Mouse (Mus musculus): ENCODE measurements at regions not wholly inside any gene's neighbourhood (a gene's known extent, or its start where the extent isn't known, plus 50 kb on each side); places are given as distances from the start of the nearest gene placed in this dataset.

DNA sequence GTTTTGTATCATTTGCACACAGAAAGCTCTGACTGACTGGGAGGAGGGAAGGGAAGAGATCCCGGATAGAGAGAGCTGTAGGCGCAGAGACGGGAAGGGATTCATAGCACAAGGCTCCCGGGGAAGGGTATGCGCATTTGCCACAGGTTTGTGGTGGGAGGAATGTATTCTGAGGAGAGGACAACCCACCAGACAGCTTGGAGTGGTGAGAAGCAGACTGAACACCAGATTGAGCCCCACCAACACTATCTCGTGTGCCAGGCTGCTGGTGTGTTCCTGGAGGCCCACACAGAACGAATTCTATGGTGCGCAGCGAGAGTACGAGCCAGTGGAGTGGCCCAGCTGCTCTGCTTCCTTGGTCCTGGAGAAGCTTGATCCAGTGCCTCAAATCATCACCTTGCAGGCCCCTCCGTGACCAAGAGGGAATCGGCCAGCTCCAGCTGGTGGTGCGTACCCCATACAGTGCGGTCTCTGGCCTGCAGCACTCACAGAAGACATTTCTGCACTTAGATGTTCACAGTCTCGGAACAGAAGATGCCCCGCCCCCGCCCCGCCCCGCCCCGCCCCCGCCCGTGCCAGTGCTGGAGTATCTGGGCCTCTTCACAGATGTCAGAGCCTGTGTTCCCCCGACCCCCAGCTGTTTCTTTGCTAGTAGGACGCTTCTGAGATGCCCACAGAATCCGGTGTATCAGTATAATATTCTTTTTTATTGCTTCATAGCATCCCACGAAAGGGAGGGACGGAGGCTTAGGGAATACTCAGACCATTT lies 92.8 kb upstream of the Tmem189 start:
- DNase-seq (ENCODE audit: low read depth, low spot score): no peak

DNA sequence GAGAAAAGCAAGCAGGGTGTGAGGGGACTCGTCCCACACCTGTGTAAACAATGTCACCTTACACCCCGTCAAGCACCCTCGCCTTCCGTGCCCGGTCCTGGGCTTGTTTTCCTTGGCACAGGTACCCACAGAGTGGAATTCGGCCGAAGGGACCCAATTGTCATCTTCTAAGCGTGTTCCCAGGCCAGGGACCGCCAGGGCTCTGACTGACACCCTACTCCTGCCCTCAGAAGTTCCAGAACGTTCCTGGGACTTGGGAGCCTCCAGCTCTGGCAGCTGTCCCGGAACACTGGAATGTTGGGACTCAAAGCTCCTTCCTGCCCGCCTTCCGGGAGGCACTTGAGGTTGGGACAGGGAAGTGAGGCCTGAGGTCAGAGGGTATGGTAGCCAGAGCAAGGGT lies 91.9 kb upstream of the Tmem189 start:
- no peak for DNase-seq (ENCODE audit: low read depth, low spot score)

DNA sequence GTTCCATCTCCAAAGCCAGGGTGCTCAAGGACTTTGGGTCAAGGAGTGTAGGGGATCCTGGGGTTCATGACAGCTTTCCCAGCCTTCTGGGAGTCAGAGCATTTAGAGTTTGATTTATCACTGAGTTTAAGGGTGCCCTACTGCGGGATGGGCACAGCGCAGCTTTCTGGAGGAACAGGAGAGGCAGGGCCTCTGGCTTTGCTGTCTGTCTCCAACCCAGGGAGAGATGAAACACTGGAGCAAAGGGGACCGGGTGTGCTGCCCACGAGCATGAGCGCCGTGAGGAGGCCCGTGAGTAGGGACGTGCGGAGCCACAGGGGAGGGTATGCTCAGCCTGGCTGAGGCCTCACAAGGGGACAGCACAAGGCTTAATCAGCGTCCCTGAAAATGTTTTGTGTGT lies 89.1 kb upstream of the Tmem189 start:
- DNase-seq (ENCODE audit: low read depth, low spot score): no peak

DNA sequence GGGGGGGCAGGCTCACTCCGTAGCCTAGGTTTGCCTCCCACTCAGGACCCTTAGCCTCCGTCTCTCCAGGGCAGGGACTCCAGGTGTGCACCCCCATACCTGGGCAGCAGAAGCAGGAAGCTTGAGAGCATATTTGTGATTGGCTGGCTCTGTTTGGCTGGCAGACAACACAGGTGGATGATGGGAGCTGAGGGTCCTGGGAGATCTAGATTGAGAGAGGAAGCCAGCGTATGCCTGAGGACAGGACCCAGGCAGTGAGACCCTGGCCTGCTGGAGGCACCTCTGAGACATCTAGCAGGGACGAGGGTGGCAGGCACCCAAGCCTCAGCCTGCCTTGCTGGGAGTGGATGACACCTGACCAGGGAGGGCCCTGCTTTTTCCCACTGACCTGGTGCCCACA lies 88.6 kb upstream of the Tmem189 start:
- DNase-seq (ENCODE audit: low read depth, low spot score): no peak

DNA sequence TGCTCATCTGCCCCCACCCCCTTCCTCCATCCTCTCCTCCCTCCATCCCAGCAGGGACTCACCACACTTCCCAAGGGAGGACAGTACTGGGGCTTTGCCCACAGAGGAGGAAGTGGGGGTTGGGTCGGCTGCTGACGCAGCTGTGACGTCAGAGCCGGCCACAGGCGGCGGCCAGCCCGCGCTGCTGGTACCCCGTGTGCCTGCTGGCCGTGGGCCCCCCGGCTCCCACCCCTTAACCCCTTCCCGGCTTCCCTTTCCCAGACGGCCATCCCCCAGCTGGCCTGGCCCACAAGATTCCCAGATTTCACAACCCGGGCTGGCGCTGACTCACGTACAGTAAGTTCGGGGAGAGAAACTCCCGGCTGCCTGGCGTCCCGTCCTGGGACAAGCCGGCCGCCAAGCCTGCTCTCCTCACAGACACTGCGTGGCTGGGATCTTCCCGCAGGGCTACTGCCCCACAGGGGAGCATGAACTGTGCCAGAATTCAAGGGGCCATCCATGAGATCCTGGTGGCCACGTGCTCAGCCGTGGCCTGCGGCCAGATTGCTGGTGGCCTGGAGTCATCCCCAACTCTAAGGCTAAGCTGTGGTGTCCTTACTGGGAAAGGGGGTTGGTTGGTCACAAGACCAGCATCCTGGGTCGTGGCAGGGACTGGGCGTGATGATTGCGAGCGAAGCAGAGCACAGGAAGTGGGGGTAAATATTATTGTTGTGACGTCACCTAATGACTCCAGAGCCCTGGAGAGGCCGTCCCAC lies 87.9 kb upstream of the Tmem189 start:
- peak; percentile 96 for DNase-seq (ENCODE audit: low read depth, low spot score)

DNA sequence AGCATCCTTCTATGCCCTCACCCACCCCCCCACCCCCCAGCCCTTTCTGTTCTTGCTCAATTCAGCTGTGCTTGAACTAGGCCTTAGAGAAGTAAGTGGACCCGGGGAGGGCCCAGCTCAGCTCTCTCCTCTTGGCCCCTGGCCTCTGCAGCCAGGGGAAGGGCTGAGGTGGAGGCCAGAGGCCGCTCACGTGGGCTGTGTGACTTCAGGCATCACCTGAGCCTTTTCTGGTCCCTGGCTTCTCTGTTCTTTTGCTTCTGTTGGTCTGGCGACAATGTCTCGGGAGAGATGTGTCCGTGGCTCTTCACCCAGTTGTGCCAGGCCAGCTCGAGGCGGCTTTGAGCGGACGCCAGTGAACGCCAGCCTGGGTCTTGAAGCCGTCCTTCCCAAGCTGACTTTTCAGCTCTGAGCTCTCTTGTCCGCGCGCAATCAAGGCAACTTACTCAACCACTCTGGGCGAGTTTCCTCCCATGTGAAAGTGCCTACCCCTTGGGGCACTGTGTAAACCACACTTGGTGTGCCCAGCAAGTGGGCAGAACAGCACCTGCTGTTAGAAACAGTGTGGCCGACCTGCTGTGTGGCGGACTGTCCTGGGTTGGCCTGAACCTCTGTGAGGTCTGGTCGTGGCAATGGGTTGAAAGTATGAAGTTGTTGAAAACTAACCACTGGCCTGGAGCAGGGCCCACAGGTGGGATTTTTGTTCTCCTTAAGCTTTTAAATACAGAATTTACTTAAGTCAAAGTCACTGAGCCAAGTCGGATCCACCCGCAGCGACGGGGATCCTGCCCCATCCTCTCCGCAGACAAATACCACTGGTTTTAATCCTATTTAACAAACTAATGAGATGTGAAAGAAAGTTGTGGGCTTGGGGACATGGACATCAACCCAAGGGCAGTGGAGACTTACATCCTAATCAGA lies 86.9 kb upstream of the Tmem189 start:
- no peak for DNase-seq (ENCODE audit: low read depth, low spot score)

DNA sequence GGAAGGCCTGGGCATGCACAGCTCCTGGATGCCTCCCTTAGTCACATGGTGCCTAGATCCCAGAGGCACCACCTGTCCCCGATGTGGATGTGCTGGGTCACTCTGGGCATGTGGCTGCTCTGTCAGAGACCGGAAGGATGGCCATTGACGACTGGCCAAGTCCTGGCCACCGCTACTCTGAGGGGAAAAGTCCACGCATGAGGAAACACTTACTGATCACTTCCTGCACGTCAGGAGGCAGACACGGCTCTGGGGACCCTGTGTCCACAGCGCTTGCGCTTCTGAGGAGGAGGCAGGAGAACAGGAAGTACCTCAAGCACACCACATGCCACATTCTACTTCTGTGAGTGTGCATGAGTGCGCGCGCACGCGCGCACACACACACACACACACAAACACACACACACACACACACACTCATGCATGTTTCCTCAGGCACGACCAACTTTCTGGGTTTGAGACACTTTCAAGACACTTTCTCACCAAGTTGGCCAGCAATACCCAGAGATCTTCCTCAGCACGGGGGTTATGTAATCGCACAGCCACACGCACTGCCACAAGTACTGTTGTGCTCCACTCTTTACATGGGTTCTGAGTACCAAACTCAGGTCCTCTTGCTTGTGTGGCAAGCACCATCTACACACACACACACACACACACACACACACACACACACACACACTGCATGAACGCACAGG lies 85.7 kb upstream of the Tmem189 start:
- DNase-seq (ENCODE audit: low read depth, low spot score): peak; percentile 66

DNA sequence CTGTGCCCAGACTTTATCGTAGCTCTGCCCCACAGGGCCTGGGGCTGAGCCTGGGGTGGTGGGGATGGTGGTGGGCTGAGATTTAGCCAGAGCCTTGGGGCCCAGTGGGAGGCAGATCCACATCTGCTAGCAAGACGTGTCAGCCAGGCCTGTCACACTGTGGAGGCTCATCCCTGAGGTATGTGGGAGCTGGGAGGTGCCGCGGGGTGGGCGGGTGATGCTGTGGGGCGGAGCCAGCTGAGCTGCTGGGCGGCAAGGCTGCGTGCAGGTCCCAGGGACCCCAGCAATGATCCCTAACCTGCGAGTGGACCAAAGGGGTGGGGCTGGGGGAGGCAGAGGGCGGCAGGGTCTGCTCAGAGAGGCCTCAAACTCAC lies 85.2 kb upstream of the Tmem189 start:
- DNase-seq (ENCODE audit: low read depth, low spot score): peak; percentile 89

DNA sequence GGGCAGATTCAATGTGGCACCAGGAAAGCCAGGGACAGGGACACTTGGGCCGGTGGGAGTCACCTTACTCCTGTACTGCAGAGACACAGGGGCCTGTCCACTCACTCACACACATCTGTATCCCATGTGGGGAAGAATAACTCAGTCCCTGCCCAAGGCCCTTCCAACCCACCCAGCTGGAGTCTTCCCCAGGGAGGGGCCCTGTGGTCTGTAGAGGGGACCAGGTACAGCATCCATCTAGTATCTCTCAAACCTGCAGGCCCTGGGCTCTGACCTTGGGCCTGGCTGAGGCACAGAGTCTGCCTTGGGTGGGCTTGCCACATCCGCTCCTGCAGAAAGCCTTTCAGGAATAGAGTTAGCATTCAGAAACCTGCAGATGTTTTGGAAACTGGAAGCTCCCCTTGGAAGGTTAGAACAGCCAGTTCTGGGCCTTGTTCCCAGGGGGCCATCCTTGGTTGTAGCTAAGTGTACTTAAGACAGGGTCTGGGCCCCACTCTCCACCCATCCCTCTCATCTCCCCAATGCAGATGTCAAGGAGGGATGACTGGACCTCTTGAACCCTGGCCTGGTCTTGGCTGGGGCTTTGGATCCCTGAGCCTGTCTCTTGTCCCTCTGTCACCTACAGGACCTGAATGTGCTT lies 84.7 kb upstream of the Tmem189 start:
- DNase-seq (ENCODE audit: low read depth, low spot score): peak; percentile 62

DNA sequence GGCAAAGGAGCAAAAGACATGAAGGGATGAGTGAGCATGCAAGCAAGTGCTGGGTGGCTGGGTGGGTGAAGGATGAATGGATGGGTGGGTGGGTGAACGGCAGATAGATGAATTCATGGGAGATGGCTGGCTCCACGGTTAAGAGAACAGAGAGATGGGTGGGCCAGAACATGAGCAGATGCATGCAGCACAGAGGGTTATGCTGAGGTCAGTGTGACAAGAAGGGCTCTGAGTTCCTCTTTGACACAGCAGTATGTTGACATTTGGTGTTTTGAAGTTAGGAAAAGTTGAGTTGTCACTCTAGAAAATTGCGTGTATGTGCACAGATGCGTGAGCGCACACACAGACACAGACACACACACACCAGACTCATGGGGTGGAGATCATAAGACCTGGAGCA lies 83.2 kb upstream of the Tmem189 start:
- no peak for DNase-seq (ENCODE audit: low read depth, low spot score)

DNA sequence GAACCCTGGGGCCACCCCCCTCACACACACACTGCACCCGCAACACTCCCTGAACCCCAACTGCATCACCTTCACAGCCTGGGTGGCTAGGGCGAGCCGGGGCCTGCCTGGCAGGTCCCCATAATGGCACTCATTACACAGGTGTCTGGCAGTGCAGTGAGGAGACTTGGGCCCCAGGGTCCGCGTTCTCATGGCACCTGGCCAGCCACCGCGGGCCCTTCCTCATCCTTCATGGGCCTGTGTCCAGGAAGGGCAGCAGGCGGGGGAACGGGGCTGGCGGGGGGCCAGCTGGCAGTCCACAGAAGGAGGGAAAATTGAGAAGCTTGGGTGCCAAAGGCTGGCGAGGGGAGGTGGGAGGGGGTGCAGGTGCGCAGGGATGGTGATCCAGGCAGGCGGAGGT lies 78.3 kb upstream of the Tmem189 start:
- no peak for DNase-seq (ENCODE audit: low read depth, low spot score)

DNA sequence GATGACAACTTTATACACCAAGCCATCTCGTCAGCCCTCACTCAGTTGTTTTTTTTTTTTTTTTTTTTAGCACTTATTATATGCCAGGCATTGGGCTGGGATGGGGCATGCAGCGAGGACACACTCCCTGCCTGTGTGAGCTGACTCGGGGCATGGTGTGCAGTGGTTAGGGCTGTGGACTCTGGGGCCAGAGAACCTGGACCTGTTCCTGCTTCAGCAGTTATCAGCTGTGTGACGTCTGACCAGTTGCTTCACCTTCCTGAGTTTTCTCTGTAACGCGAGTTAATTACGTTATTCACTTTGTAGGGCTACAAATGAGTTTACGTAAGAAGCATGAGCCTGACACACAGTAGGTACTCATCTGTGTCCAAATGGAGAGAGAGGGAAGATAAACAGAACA lies 77.7 kb upstream of the Tmem189 start:
- no peak for DNase-seq (ENCODE audit: low read depth, low spot score)

DNA sequence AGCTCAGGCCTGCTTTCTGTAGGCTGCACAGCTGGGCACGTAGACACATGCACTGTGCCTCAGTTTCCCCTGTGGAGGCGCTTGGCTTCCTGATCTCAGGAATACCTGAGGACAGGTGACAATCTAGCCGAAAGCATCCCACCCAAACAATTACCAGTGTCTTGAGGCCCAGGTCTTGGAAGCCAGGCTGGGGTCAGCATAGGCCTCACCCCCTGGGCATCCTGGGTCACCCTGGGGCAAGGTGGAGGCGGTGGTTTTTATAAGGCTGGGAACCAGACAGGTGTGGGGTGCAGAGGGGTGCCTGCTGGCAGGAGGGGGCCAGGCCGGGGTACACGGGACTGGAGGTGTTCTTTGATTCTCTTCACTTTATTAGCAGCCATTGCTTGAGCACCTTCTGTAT lies 76.2 kb upstream of the Tmem189 start:
- DNase-seq (ENCODE audit: low read depth, low spot score): no peak

DNA sequence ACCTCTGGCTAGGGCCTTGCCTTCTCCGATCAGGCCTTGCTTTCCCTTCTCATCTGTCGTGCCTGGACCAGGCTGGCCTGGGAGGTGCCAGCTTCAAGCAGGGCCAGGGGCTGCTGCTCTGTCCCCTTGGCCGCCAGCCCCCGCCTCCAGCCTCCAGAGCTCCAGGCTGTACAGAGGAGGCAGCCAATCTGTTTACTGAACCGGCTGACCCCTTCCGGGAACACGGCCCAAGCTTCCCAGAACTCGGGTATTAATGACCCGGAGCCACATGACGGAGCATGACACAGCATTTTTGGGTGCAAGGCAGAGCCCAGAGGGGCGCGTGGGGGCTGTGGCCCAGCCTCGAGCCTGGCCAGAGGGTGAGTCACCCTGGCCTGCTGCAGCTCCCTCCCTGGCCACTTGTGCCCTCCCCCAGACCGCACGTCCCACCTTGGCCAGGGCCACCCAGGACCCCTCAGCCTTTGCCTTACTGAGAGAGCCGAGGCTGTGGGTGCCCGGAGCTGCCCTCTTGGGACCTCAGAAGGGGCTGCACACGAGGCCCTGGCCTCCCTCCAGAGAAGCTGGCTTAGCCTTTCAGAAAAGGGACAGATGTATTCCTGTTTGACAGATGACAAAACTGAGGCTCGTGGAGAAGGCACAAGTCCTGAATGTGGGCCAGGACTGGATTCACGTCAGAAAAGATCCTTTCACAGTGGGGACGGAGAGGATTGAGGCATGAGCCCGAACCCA lies 75.6 kb upstream of the Tmem189 start:
- peak; percentile 99 for DNase-seq (ENCODE audit: low read depth, low spot score)

DNA sequence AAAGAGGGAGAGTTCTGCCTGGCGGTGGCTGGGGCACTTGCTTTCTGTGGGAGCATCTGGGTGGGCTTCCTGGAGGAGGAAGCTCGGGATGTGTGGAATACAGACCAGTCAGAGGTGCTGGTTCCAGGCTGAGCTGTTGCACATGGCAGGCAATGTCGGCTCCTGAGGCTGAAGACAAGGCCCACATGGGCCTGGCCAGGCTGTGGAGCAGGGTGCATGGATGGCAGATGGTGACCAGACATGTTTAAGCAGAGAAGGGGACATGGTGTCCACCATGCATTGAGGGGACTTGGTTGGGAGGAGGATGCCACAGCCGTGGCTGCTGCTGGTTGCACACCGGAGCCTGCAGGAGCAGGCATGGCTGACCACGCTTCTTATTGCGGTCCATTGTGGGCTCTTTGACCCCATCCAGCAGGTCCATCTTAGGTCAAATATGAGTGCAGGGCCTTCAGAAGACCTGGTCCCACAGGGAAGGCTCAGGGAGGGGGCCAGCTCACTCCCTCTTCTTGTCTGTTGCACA lies 74.3 kb upstream of the Tmem189 start:
- no peak for DNase-seq (ENCODE audit: low read depth, low spot score)

DNA sequence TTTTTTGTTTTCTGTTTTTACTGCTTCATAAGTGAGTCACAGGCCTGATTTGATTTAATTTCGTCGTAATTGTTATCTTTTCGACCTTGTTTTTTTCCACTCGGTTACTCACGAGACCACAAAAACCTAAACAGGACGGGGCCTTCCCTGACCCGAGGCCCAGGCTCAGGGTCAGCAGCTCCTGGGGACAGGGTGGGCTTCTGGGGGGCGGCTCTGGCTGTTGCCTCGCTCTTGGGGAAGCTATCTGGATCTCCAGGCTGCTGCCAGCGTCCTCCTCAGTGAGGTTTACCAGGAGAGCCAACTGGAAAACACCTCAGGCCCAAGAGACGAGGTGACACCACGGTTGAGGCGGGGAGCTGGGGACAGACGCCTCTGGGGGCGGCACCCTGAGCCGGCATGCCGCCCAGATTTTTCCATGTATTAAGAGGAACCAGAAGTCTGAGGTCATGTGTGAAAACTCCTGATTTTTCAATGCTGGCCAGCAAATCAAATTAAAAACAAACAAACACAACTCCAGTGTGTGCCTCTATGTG lies 71.8 kb upstream of the Tmem189 start:
- peak; percentile 69 for DNase-seq (ENCODE audit: low read depth, low spot score)

DNA sequence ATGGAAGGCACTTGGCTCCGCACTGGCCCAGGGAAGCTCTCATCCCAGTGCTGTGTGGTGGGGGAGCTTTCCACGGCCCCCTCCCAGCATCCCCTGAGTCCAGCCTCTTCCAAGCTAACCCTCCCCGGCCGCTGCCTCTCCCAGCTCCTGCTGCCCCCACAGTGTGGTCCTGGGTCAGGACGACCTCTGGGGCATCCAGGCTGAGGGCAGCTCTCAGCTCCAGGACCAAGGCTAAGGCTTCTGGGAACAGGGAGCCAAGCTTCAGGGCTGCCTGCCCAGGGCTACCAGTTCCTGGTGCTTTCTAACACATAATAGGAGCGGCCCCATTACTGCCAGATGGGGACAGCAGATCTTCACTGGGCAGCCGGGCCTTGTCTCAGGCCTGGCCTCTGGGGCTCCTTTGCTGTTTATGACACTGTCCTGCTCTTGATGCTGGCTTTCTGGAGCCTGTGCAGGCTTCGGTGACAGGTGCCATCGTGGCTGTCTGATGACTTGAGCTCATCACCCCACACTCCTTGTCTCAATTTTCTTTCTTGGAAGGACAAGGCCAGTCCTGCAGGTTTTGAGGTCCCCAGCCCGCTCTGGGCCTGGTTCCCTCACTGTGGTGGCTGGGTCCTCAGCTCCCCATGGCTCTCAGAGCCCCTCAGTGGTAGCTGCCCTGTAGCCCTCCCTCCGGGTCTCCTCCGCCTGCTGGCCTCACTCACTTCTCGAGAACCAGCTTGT lies 71.2 kb upstream of the Tmem189 start:
- DNase-seq (ENCODE audit: low read depth, low spot score): peak; percentile 63

DNA sequence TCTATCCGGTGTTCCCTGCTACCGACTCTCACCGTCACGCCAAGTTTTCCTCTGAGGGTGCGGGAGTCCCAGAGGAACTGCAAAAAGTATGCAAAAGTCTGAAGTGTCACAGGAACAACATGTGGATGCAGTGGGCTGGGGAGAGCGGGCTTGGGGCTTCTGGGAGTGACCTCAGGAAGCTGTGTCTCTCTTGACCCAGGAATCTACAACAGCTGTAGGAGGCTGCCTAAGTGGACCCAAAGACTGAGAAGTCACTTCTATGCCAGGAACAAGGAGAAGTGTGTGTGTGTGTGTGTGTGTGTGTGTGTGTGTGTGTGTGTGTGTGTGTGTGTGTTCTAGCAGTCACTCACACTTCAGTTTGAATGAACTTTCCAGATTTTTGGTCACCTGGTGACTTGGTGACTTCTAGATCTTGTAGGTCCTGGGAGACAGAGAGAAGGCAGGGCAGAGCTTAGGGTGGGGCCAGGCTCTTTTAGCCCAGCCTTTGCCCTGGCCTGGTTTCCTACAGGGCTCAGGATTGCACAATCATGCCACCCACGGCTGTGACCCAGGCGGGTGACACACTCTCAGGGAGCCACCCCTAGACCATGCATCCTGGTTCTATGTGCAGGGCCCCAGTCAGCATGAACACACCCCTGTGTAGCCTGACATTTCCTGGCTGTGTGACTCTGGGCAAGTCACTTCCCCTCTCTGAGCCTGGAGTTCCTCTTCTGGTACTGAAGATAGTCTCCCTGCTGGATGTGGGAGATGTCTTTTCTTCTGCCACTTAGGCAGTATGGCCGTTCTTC lies 70.2 kb upstream of the Tmem189 start:
- no peak for DNase-seq (ENCODE audit: low read depth, low spot score)
